Mouse (Mus musculus) lung, postnatal 14 days (tissue): ENCODE data around the gene Slc4a8.
A peak's percentile ranks its signal among the peaks of the same experiment; 100 is the strongest.

Source experiments
- DNase-seq: peaks from one replicate; pipeline ENCODE4 v3.0.0; 2021

Gene Slc4a8

GRCm38 (mm10) chr15:100761419-100762185 lies at the start of gene Slc4a8:
TSS of gene Slc4a8 (plus strand) at chr15:100761747.
- DNase-seq: peak; percentile 81

GRCm38 (mm10) chr15:100714470-100714869 lies 47.1 kb upstream of the Slc4a8 start:
- DNase-seq: no peak

GRCm38 (mm10) chr15:100715399-100715993 lies 46.1 kb upstream of the Slc4a8 start:
- no peak for DNase-seq

- no peak for DNase-seq
Observed at GRCm38 (mm10) chr15:100717933-100718332, 43.6 kb upstream of the Slc4a8 start.

- no peak for DNase-seq
Observed at GRCm38 (mm10) chr15:100718572-100718971, 43.0 kb upstream of the Slc4a8 start.

DNA sequence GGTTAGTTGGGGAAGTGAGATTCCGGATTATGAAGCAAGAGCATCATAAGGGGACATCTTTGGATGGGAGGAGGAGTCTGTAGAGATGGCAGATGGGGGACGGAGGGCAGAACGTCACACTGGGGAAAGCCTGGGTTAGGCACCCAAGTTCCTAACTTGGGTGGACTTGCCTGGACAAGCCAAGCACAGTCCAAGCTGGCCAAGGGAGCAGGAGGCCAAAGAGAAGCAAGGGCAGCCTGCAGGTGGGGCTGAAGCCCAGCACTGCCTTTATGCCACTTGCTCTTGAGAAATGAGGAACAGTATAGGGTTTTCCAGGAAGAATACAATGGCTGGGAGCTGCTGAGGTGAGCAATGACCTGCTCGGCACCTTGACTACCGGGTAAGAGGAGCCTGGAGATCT lies 42.3 kb upstream of the Slc4a8 start:
- DNase-seq: no peak

DNA sequence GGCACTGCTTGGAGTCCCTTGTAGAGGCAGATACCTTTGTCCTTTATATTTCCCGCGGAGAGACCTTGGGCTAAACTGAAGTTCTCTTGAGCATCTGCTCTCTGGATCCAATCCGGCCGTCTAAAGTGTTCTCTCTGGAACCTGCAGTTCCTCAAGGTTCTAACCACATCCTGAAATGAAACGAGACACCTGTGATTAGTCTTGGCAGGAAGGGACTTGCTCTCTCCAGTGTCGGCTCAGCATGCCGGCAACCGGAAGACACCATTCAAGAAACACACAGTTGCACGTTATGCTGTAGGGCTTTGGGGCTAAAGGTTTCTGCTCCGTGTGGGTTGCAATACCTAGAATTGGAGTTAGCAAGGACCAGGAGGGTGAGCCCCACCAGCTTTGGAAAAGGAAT lies 41.5 kb upstream of the Slc4a8 start:
- DNase-seq: no peak

DNA sequence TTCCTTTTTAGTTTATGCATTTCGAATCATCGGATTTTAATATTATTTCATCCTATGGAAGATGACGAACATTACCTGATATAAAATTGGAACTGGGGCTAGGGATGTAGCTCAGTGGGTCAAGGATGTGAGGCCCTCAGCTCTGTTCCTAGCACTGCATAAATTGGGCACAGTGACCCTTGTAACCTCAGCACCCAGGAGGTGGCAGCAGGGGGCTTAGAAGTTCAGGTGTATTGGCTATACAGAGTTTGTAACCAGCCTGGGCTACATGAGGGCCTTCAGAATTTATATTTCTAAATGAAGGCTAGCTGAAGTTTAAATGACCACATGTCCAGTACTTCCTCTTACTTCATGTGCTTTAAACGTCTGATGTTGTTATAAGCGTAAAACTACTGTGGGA lies 40.1 kb upstream of the Slc4a8 start:
- no peak for DNase-seq

DNA sequence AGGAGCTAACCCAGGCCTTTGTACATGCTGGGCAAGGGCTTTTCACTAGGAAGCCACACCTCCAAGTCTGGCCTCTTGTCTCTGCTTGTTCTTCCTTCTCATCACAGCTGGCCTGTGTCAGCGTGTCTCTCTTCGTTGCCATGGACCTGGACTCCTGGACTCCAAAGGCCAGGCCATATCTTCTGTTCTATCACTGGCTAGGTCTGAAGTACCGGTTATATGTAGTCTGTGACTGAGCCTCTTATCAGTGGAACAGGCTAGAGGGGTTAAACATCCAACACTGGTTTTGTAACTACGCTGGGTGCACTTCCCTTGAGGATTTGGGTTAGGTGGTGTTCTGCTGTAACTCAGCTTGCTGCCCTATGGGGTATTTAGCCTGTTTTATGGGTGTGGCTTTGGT lies 39.5 kb upstream of the Slc4a8 start:
- no peak for DNase-seq

DNA sequence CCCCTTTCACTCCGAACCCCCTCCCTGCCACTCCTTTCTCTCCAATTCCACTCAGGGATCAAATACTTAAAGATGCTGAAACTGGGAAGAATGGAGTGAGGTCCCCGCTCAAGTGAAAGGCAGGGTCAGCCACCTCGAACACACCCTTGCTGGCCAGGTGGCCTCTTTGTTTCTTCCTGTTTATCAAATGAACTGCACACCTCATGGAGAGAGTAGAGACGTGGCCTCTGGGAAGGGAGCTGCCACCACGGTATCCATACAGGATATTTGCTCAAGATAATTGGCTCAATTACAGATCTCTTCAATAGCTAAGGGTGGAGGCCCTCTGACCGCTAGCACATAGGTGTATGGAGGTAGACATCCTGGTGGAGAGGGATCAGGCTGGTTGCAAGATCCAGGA lies 39.0 kb upstream of the Slc4a8 start:
- DNase-seq: no peak

- DNase-seq: no peak
Observed at GRCm38 (mm10) chr15:100723505-100723904, 38.0 kb upstream of the Slc4a8 start.

DNA sequence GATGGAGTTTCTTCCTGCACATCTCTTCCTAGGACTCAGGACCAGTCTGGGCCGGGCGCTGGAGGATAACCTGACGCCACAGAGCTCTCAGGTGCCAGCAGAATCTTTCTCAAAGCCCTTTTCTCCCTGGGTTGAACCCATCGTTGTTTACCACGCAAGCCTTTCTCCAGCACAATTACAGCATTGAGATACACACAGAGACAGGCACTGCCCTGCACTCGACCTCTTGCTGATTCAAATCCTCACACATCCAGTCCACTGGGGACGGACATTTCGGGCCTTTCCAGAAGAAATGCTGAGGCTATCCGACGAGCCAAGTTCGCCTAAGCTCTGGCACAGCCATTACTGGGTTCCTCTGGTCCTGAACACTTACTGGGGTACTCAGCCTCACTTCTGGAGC lies 34.8 kb upstream of the Slc4a8 start:
- no peak for DNase-seq

GRCm38 (mm10) chr15:100727834-100728233 lies 33.7 kb upstream of the Slc4a8 start:
- DNase-seq: no peak

- no peak for DNase-seq
Observed at GRCm38 (mm10) chr15:100728586-100728985, 33.0 kb upstream of the Slc4a8 start.

GRCm38 (mm10) chr15:100729281-100729985 lies 32.1 kb upstream of the Slc4a8 start, which contains the start of gene Galnt6:
TSS of gene Galnt6 (minus strand) at chr15:100729376.
- DNase-seq: peak; percentile 20

- no peak for DNase-seq
Observed at GRCm38 (mm10) chr15:100731081-100731480, 30.5 kb upstream of the Slc4a8 start.

- no peak for DNase-seq
Observed at GRCm38 (mm10) chr15:100732580-100732979, 29.0 kb upstream of the Slc4a8 start.

DNA sequence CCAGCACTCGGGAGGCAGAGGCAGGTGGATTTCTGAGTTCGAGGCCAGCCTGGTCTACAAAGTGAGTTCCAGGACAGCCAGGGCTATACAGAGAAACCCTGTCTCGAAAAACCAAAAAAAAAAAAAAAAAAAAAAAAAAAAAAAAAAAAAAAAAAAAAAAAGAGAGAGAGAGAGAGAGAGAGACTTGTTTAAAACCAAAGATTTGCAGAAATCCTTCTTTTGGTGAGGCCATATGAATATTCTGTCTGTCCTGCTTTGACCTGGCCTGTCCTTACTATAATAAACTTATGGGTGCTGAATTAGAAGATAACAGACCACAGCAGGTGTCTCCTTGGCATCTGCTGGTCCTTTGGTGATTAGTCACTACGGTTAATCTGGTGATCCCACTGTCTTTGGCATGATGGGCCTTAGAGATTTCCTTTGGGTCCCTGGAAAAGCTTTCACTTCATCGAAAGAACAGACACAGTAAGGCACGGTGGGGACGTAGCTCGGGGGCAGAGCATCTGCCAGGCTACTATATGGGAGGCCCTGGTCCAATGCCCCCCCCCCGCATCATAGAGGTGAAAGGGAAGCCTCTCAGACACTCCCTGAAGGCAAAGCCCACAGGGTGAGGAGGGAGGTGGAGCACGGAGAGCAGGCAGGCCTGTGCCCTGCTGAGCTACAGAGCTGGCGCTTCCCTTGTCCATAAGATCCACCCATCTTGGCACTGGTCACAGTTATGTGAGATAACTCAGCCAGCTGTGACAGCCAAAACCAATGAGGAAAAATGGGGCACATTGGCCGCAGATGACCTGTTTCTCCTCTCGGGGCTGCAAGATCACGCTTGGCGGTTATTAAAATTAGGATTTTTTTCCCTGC lies 26.2 kb upstream of the Slc4a8 start:
- DNase-seq: no peak

DNA sequence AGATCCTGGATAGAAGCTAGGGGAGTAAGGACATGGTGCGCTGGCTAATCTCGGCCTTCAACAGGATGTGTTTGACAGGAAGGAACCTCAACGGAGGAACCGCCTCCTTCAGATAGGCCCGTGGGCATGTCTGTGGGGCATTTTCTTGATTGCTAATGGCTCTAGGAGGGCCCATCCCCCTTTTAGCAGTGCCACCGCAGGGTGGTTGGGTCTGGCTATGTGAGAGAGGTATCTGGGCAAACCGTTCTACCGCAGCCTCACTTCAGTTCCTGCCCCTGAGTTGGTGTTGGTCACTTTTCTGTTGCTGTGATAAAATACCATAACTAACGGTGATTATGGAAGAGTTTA lies 25.6 kb upstream of the Slc4a8 start:
- DNase-seq: no peak

DNA sequence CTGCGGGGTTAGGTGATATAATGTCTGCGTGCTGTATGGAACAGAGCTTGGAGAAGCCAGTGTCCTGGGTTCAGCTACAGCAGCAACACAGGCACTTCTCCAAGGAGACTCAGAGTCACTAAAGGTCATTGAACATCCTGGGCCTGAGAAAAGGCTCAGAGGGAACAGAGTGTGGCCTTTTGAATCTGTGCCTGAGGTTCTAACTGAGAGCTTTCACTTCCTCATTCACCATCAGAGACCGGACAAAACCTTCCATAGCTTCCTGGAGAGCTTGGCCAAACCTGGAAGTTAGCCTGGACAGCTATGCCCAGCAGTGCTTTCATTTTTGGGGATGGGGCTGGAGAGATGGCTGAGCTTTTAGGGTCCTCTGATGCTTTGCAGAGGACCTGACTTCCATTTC lies 23.9 kb upstream of the Slc4a8 start:
- no peak for DNase-seq

GRCm38 (mm10) chr15:100738351-100738781 lies 23.2 kb upstream of the Slc4a8 start:
- no peak for DNase-seq

- no peak for DNase-seq
Observed at GRCm38 (mm10) chr15:100739442-100739841, 22.1 kb upstream of the Slc4a8 start.

DNA sequence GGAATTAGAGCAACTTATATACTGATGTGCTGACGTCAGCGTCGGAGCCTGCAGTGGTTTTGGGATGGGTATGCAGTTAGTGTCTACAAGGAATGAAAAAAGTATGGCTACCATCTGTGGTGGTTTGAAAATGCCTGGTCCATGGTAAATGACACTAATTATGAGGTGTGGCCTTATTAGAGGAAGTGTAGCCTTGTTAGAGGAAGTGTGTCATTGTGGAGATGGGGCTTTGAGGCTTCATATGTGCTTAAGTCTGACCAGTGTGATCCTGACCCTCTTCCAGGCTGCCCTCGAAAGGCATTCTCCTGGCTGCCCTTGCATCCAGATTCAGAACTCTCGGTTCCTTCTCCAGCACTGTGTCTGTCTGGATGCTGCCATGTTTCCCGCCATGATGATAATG lies 18.3 kb upstream of the Slc4a8 start:
- DNase-seq: no peak
